Mouse (Mus musculus) forebrain, embryonic 15.5 days (tissue): ENCODE data around the gene Eva1a. TPM values are rescaled to one million over a fixed set of nuclear protein-coding genes. Genes with fewer than 3 reads are reported as not detected.

Experiments used
- ATAC-seq: fragments of 200-750 bp; cut with Nextera tagmentation; replicated peaks from 2 replicates; pipeline ENCODE4 v1.8.0; 2017; ENCODE audit warnings: mild to moderate bottlenecking, moderate TSS enrichment, moderate library complexity
- H3K27ac ChIP-seq: fragments of 300-500 bp; sonication (generic); replicated peaks from 2 replicates; pipeline ENCODE4 v1.5.1; 2015; ENCODE audit warnings: mild to moderate bottlenecking, inconsistent platforms
- H3K27me3 ChIP-seq: fragments of 300-500 bp; sonication (generic); 2 replicates; pipeline ENCODE4 v1.6.1; 2015; ENCODE audit warnings: inconsistent platforms
- H3K36me3 ChIP-seq: fragments of 300-500 bp; sonication (generic); 2 replicates; pipeline ENCODE4 v1.6.1; 2015; ENCODE audit warnings: mild to moderate bottlenecking, inconsistent platforms
- H3K4me1 ChIP-seq: fragments of 300-500 bp; sonication (generic); 2 replicates; pipeline ENCODE4 v1.6.1; 2015; ENCODE audit warnings: inconsistent platforms
- H3K4me2 ChIP-seq: fragments of 300-500 bp; sonication (generic); replicated peaks from 2 replicates; pipeline ENCODE4 v1.6.1; 2015; ENCODE audit warnings: mild to moderate bottlenecking, inconsistent platforms
- H3K4me3 ChIP-seq: fragments of 300-500 bp; sonication (generic); 2 replicates; pipeline ENCODE4 v1.5.1; 2015; ENCODE audit warnings: mild to moderate bottlenecking, inconsistent platforms
- H3K9ac ChIP-seq: fragments of 300-500 bp; sonication (generic); replicated peaks from 2 replicates; pipeline ENCODE4 v1.6.1; 2015; ENCODE audit warnings: mild to moderate bottlenecking, inconsistent platforms
- H3K9me3 ChIP-seq: fragments of 300-500 bp; sonication (generic); 2 replicates; pipeline ENCODE4 v1.6.1; 2016; ENCODE audit warnings: inconsistent platforms
- WGBS: fragments of 180-500 bp; shearing (Covaris S2); methylation state at CpG from one replicate; pipeline ENCODE4 v1.1.7; 2015; ENCODE audit warnings: mixed read lengths; 5-methylcytosine and 5-hydroxymethylcytosine counted together
- polyA plus RNA-seq: library from polyadenylated mRNA; unstranded; fragments of >200 nt; fragmentation: Nextera tagmentation; extraction: Ambion mirVana; gene quantifications from 2 replicates; pipeline ENCODE4 v1.2.1, GENCODE M21; 2015

Gene Eva1a
- polyA plus RNA-seq, 1 experiment from 2014 or later, result 0.95 TPM

- ATAC-seq, result no peak
- Histone ChIP-seq H3K4me1 (peaks cover 19% of the 10 kb centered on the region), H3K4me2 (no peak overlapping the region), H3K9me3 (no peaks in the 10 kb centered on the region), H3K9ac (no peak overlapping the region), H3K27me3 (peaks cover 16% of the 10 kb centered on the region; the same call in 1 of the 2 replicates), H3K36me3 (no peaks in the 10 kb centered on the region), H3K4me3 (no peak overlapping the region), H3K27ac (no peak overlapping the region)
- 57% methylated on average over 4 of the region's 4 CpGs for WGBS
Observed at GRCm38 (mm10) chr6:82043634-82044033, 2.8 kb downstream of the Eva1a start.

GRCm38 (mm10) chr6:82044509-82044908 lies 3.7 kb downstream of the Eva1a start:
- Histone ChIP-seq H3K4me3 (no peak overlapping the region), H3K9me3 (no peaks in the 10 kb centered on the region), H3K27me3 (peaks cover 16% of the 10 kb centered on the region; the same call in 1 of the 2 replicates), H3K4me2 (no peak overlapping the region), H3K27ac (no peak overlapping the region), H3K36me3 (no peaks in the 10 kb centered on the region), H3K9ac (no peak overlapping the region), H3K4me1 (peaks cover 19% of the 10 kb centered on the region)
- no peak for ATAC-seq
- 81% methylated on average over 4 of the region's 4 CpGs for WGBS

- no peak for ATAC-seq
- Histone ChIP-seq H3K4me1 (no peaks in the 10 kb centered on the region), H3K36me3 (no peaks in the 10 kb centered on the region), H3K9me3 (no peaks in the 10 kb centered on the region), H3K9ac (no peak overlapping the region), H3K27ac (no peak overlapping the region), H3K4me2 (no peak overlapping the region), H3K27me3 (peaks cover 8% of the 10 kb centered on the region; the same call in 1 of the 2 replicates), H3K4me3 (no peak overlapping the region)
- WGBS, result 59% methylated on average over 6 of the region's 6 CpGs
Observed at GRCm38 (mm10) chr6:82047977-82048376, 7.1 kb downstream of the Eva1a start.

GRCm38 (mm10) chr6:82050201-82050600 lies 9.4 kb downstream of the Eva1a start:
- Histone ChIP-seq H3K4me2 (no peak overlapping the region), H3K9me3 (no peaks in the 10 kb centered on the region), H3K9ac (no peak overlapping the region), H3K4me3 (no peak overlapping the region), H3K27me3 (no peaks in the 10 kb centered on the region), H3K4me1 (no peaks in the 10 kb centered on the region), H3K27ac (no peak overlapping the region), H3K36me3 (no peaks in the 10 kb centered on the region)
- ATAC-seq, result no peak
- WGBS, result 79% methylated on average over 9 of the region's 9 CpGs

- Histone ChIP-seq H3K36me3 (no peaks in the 10 kb centered on the region), H3K4me2 (no peak overlapping the region), H3K9ac (no peak overlapping the region), H3K27ac (no peak overlapping the region), H3K4me3 (no peak overlapping the region), H3K27me3 (no peaks in the 10 kb centered on the region), H3K9me3 (no peaks in the 10 kb centered on the region), H3K4me1 (no peaks in the 10 kb centered on the region)
- ATAC-seq, result no peak
- WGBS, result 89% methylated on average over 8 of the region's 8 CpGs
Observed at GRCm38 (mm10) chr6:82051569-82051968, 10.7 kb downstream of the Eva1a start.

- H3K27me3 ChIP-seq, result no peaks in the 10 kb centered on the region
- H3K36me3 ChIP-seq, result no peaks in the 10 kb centered on the region
- H3K9ac ChIP-seq, result no peak overlapping the region
- no peak for ATAC-seq
- H3K4me2 ChIP-seq, result no peak overlapping the region
- 93% methylated on average over 6 of the region's 6 CpGs for WGBS
- H3K27ac ChIP-seq, result no peak overlapping the region
- no peak overlapping the region for H3K4me3 ChIP-seq
- no peaks in the 10 kb centered on the region for H3K9me3 ChIP-seq
- no peaks in the 10 kb centered on the region for H3K4me1 ChIP-seq
Observed at GRCm38 (mm10) chr6:82052047-82052725, 11.3 kb downstream of the Eva1a start.

GRCm38 (mm10) chr6:82052726-82053118 lies 11.9 kb downstream of the Eva1a start:
- no peak for ATAC-seq
- Histone ChIP-seq H3K9me3 (no peaks in the 10 kb centered on the region), H3K27ac (no peak overlapping the region), H3K27me3 (no peaks in the 10 kb centered on the region), H3K4me1 (no peaks in the 10 kb centered on the region), H3K4me3 (no peak overlapping the region), H3K9ac (no peak overlapping the region), H3K4me2 (no peak overlapping the region), H3K36me3 (no peaks in the 10 kb centered on the region)
- WGBS, result 85% methylated on average over 2 of the region's 2 CpGs

GRCm38 (mm10) chr6:82054854-82055253 lies 14.0 kb downstream of the Eva1a start:
- H3K4me1 ChIP-seq, result no peaks in the 10 kb centered on the region
- ATAC-seq, result no peak
- no peak overlapping the region for H3K4me3 ChIP-seq
- H3K9ac ChIP-seq, result no peak overlapping the region
- no peaks in the 10 kb centered on the region for H3K27me3 ChIP-seq
- 79% methylated on average over 7 of the region's 7 CpGs for WGBS
- H3K27ac ChIP-seq, result no peak overlapping the region
- no peaks in the 10 kb centered on the region for H3K36me3 ChIP-seq
- no peaks in the 10 kb centered on the region for H3K9me3 ChIP-seq
- no peak overlapping the region for H3K4me2 ChIP-seq

- 78% methylated on average over 7 of the region's 7 CpGs for WGBS
- H3K4me3 ChIP-seq, result no peak overlapping the region
- no peak for ATAC-seq
Observed at GRCm38 (mm10) chr6:82059896-82060295, 19.1 kb downstream of the Eva1a start.

GRCm38 (mm10) chr6:82065230-82065629 lies 24.4 kb downstream of the Eva1a start:
- Histone ChIP-seq H3K4me3 (no peak overlapping the region), H3K4me1 (no peaks in the 10 kb centered on the region), H3K27me3 (no peaks in the 10 kb centered on the region), H3K27ac (no peak overlapping the region), H3K4me2 (no peak overlapping the region), H3K9ac (no peak overlapping the region), H3K36me3 (no peaks in the 10 kb centered on the region), H3K9me3 (no peaks in the 10 kb centered on the region)
- WGBS, result 87% methylated on average over 5 of the region's 5 CpGs
- no peak for ATAC-seq

More at GRCm38 (mm10) chr6:82059896-82060295, 19.1 kb downstream of the Eva1a start:
- H3K9ac ChIP-seq, result no peak overlapping the region
- no peaks in the 10 kb centered on the region for H3K9me3 ChIP-seq
- no peaks in the 10 kb centered on the region for H3K4me1 ChIP-seq
- no peaks in the 10 kb centered on the region for H3K27me3 ChIP-seq
- H3K4me2 ChIP-seq, result no peak overlapping the region
- H3K27ac ChIP-seq, result no peak overlapping the region
- H3K36me3 ChIP-seq, result no peaks in the 10 kb centered on the region

GRCm38 (mm10) chr6:82066515-82067081 lies 25.8 kb downstream of the Eva1a start:
- H3K4me2 ChIP-seq, result no peak overlapping the region
- no peaks in the 10 kb centered on the region for H3K9me3 ChIP-seq
- 92% methylated on average over 8 of the region's 8 CpGs for WGBS
- H3K36me3 ChIP-seq, result no peaks in the 10 kb centered on the region
- no peaks in the 10 kb centered on the region for H3K27me3 ChIP-seq
- H3K4me1 ChIP-seq, result no peaks in the 10 kb centered on the region
- no peak overlapping the region for H3K9ac ChIP-seq
- no peak overlapping the region for H3K4me3 ChIP-seq
- no peak overlapping the region for H3K27ac ChIP-seq
- no peak for ATAC-seq

- no peak overlapping the region for H3K4me2 ChIP-seq
Observed at GRCm38 (mm10) chr6:82070459-82070858, 29.6 kb downstream of the Eva1a start.

GRCm38 (mm10) chr6:82073011-82073410 lies 32.2 kb downstream of the Eva1a start:
- no peaks in the 10 kb centered on the region for H3K9me3 ChIP-seq
- no peaks in the 10 kb centered on the region for H3K27me3 ChIP-seq
- no peak overlapping the region for H3K27ac ChIP-seq
- 100% methylated on average over 2 of the region's 2 CpGs for WGBS
- no peak overlapping the region for H3K4me3 ChIP-seq
- H3K36me3 ChIP-seq, result no peaks in the 10 kb centered on the region
- no peak overlapping the region for H3K9ac ChIP-seq
- no peaks in the 10 kb centered on the region for H3K4me1 ChIP-seq
- no peak overlapping the region for H3K4me2 ChIP-seq
- ATAC-seq, result no peak

More at GRCm38 (mm10) chr6:82070459-82070858, 29.6 kb downstream of the Eva1a start:
- WGBS, result 82% methylated on average over 6 of the region's 6 CpGs
- H3K27ac ChIP-seq, result no peak overlapping the region
- no peaks in the 10 kb centered on the region for H3K9me3 ChIP-seq
- ATAC-seq, result no peak
- no peak overlapping the region for H3K4me3 ChIP-seq
- no peaks in the 10 kb centered on the region for H3K27me3 ChIP-seq
- no peaks in the 10 kb centered on the region for H3K36me3 ChIP-seq
- no peak overlapping the region for H3K9ac ChIP-seq
- no peaks in the 10 kb centered on the region for H3K4me1 ChIP-seq
